In the genomic region with DNA sequence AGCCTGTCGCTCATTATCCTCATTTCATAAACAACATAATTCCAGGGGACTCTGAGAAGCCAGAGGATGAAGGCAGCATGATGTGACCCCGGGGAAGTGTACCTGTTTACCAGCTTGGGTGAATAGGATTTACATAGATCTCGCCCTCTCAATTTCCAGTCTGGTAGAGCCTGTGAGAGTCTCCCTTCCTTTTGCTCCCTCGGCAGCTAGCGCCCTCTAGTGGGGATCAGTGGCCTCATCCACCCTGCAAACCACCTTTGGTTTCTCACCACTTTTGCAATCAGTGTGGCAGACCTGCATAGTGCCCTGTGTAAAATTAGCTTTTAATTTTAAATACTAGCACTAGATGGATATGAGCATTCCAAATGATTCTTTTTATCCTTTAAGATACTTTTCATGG, we compare ENCODE assay signal across 9 mouse cellular contexts.
DNase-seq lines count a peak whose midpoint lies in the region; TF ChIP-seq lines count a peak whose summit lies in the region.
"Had no signal": no experiment of that assay in that cellular context is flagged by ENCODE, and none has a peak within 500 bp of the region (broad histone marks: within the 10 kb centered on the region; RNA-seq: fewer than 3 reads in every experiment).

No protein-coding gene starts in this region.

- TF ChIP-seq CTCF in C2C12 (IDR thresholded peaks at IDR 0.05; ENCODE audit: control insufficient read depth, insufficient read depth, insufficient read length): peak; percentile 35

- no peaks in the 10 kb centered on the region for H3K27me3 ChIP-seq in C2C12 (ENCODE audit: control insufficient read depth, insufficient read depth, insufficient read length)
- H3K27me3 ChIP-seq: megakaryocyte, embryonic 14.5 days had no signal

- no peak overlapping the region for H3ac ChIP-seq in C2C12 (ENCODE audit: control insufficient read depth, insufficient read length, low read depth)

- no peaks in the 10 kb centered on the region for H3K79me2 ChIP-seq in C2C12 (ENCODE audit: control insufficient read depth, insufficient read depth)

- H3K4me3 ChIP-seq in C2C12 (ENCODE audit: insufficient read depth, poor library complexity, severe bottlenecking): no peak overlapping the region
- H3K4me3 ChIP-seq: megakaryocyte, embryonic 14.5 days had no signal

- H3K79me3 ChIP-seq in C2C12 (ENCODE audit: low read depth): no peaks in the 10 kb centered on the region

- no peaks in the 10 kb centered on the region for H3K36me3 ChIP-seq in C2C12 (ENCODE audit: control insufficient read depth, insufficient read depth)

- DNase-seq in kidney, adult 18-20 months: peak; percentile 37
- no peak for DNase-seq in kidney, adult 11 months
- peak; percentile 64 for DNase-seq in NIH3T3 (ENCODE audit: low read depth)
- DNase-seq in cerebellum, postnatal 25 days: peak; percentile 36 to 70
- DNase-seq in kidney, postnatal 4 days: peak; percentile 57 to 61
- DNase-seq in retina, postnatal 7 days (ENCODE audit: low read depth, low spot score): peak; percentile 13
- no peak for DNase-seq in frontal cortex, postnatal 14 days (ENCODE audit: low spot score in 2 of 2)

TF ChIP-seq in C2C12, 6 proteins besides CTCF, POLR2A, EP300 and RAD21:
- TF ChIP-seq CEBPB (IDR thresholded peaks at IDR 0.05; ENCODE audit: low read depth) (no peak), MAX (IDR thresholded peaks at IDR 0.05) (no peak), FOSL1 (IDR thresholded peaks at IDR 0.05; ENCODE audit: insufficient read depth, low read length, poor library complexity, severe bottlenecking) (no peak), MYOG (IDR thresholded peaks at IDR 0.05; ENCODE audit: control insufficient read depth, extremely low read depth, insufficient read length) (no peak), USF1 (IDR thresholded peaks at IDR 0.05; ENCODE audit: low read depth) (no peak), MYOD1 (IDR thresholded peaks at IDR 0.05; ENCODE audit: control insufficient read depth, insufficient read length, low read depth) (no peak)

Comparison
In these comparisons a context has a peak if more than half of its experiments do, and no peak if none do; other contexts are left out.
1. DNase-seq: peak in kidney, adult 18-20 months (single experiment), NIH3T3 (single experiment), cerebellum, postnatal 25 days (2 of 2), kidney, postnatal 4 days (2 of 2) and retina, postnatal 7 days (single experiment); none in kidney, adult 11 months (single experiment) and frontal cortex, postnatal 14 days (0 of 2).